Mouse (Mus musculus) heart, postnatal 0 days (tissue): ENCODE data around the gene Mms19.

Experiments used
- CTCF ChIP-seq: IDR thresholded peaks from 2 replicates; pipeline ENCODE4 v1.5.1; 2016; ENCODE audit warnings: antibody characterized with exemption, control low read depth, low read depth
- EP300 ChIP-seq: IDR thresholded peaks from 2 replicates; pipeline ENCODE4 v1.6.1; 2016; ENCODE audit warnings: antibody characterized with exemption, low read depth

GRCm38 (mm10) chr19:41993484-41993883 lies 12.5 kb upstream of the Mms19 start:
- no peak for TF ChIP-seq EP300
- TF ChIP-seq CTCF = no peak
